Mouse (Mus musculus): ENCODE measurements around the gene Rxfp2.

DNA sequence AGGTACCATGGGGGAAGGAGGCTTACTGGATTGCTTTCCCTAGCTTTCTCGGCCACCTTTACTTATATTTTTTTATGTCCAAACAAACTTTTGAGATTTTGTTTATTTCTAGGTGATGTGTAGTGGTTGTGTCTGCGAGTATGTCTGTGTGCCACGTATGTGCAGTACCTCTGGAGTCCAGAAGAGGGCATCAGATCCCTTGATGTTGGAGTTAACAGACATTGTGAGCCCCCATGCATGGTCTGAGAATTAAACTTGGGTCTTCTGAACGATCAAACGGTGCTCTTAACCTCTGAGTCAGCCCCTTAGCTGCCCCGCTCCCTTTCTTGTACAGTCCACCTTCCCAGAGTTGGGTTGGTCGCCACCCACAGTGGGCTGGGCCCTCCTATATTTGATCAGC lies 95.5 kb downstream of the Rxfp2 start:
- TF ChIP-seq CTCF (conservative IDR thresholded peaks at IDR 0.05 in 1 of 2, IDR thresholded peaks at IDR 0.05 in 1 of 2; ENCODE audit: low read depth in 2 of 2, low read length in 2 of 2) (no peak; a peak in 1 of 4 replicates), SMC3 (IDR thresholded peaks at IDR 0.05; ENCODE audit: low read depth, low read length) (no peak), EP300 (IDR thresholded peaks at IDR 0.05; ENCODE audit: low read length) (no peak), POLR2A (IDR thresholded peaks at IDR 0.05; ENCODE audit: low read depth, low read length) (no peak), TBP (conservative IDR thresholded peaks at IDR 0.05; ENCODE audit: low read depth, low read length) (no peak)
